Mouse (Mus musculus) gastrocnemius, postnatal 4 days (tissue): ENCODE data around the gene Nfia. TPM values are rescaled to one million over a fixed set of nuclear protein-coding genes. Genes with fewer than 3 reads are reported as not detected.

ENCODE experiments used
- DNase-seq, 2 experiments: peaks; one replicate each; pipeline ENCODE4 v3.0.0; 2021 to 2022; ENCODE audit warnings: low spot score in 2 of 2, mixed read lengths in 2 of 2
- total RNA-seq, 2 experiments: library from RNA; stranded (reverse); gene quantifications; 2 replicates each; pipeline ENCODE4 v1.2.3; 2021

The Nfia gene
- total RNA-seq, 2 experiments from 2014 or later = 166 to 173 TPM

- DNase-seq = no peak
Measured at GRCm38 (mm10) chr4:98114966-98115365, 342.4 kb downstream of the Nfia start.

DNA sequence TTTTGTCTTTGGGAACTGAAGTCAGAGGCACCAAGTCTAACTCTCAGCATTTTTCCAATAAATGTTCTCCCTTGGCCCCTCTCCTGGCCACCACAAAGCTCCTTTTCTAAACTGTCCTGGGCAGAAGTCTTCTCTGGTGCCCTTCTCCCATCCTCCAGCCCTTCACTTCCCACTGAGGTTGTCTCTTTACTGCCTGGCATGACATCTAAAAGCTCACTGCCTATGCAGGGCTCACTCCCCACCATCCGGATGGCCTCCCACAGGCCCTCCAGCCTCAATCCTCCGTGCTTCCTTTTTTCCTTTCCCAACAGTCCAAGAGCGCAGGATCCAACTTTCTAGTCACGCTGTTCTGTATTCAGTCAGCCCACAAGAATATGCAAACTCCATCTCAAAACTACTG lies 342.9 kb downstream of the Nfia start:
- DNase-seq = no peak

- no peak for DNase-seq
Measured at GRCm38 (mm10) chr4:98116046-98116445, 343.5 kb downstream of the Nfia start.

DNA sequence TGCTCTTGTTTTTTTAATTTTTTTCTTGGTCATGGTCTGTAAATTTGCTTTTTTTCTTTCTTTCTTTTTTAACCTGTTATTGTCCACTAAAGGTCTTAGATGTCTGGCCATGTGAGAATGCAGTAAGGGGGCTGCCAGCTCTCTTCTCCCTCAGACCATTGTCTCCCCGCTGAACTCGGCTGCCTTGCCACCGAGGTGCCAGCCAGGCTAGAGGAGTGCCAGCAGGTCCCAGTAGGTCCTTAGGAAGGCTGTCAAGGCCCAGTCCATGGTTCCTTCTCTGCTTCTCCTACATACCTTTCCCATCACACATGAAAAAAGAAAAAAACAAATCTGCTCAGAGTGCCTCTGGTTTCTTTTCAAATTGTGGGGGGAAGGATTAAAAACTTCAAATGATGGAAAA lies 345.6 kb downstream of the Nfia start:
- DNase-seq = no peak

- DNase-seq = no peak
Measured at GRCm38 (mm10) chr4:98118761-98119675, 346.5 kb downstream of the Nfia start.

DNA sequence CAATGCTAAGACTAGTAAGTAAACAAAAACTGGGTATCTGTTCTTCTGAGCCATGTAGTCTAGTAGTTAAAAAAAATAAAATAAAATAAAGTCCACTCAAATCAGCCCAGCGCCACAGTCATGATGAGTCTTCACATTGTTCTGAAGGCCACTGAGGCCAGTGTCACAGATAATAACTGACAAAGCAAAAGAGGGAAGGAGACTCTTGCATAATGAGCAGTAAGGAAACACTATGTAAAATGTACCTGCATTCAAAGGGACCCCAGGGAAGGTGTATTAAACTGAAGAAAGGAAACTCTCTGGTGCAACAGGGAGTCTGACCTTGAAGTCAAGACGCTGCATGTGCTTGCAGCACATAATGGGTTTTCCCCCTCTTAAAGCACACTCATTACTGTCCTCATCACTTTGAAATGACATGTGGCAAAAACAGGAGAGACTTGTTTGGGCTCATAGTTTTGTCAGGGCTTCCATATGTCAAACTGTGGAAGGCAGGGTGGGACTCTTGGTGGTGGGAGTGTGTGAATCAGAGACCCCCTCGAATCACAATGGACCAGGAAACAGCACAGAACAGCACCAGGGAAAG lies 347.5 kb downstream of the Nfia start:
- DNase-seq = no peak

DNA sequence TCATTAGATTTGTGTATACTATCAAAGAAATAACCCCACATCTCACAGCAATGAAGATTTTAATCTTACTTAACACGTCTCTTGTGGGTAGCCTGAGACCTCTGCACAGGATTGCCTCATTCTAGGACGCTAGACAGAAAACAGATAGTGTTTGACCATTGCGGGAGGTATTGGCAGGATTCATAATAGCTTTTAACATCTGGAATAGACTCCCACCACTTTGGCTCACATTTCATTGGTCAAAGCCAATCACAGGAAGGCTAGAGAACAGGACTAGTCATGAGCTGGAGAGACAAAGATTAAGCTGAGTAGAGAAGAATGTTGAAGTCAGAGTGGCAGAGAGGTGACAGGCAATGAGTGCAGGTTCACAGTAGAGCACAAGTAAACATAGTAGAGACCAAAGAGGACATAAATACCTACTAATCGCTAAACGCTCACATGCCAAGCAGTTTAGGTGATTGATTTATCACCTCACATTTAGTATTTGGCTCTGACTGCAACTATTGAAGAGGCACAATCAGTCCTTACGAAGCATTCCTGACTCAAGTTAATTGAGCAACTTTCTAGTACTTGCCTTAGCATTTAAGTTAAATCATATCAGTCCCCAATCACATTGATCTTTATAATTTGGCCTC lies 348.3 kb downstream of the Nfia start:
- no peak for DNase-seq

DNA sequence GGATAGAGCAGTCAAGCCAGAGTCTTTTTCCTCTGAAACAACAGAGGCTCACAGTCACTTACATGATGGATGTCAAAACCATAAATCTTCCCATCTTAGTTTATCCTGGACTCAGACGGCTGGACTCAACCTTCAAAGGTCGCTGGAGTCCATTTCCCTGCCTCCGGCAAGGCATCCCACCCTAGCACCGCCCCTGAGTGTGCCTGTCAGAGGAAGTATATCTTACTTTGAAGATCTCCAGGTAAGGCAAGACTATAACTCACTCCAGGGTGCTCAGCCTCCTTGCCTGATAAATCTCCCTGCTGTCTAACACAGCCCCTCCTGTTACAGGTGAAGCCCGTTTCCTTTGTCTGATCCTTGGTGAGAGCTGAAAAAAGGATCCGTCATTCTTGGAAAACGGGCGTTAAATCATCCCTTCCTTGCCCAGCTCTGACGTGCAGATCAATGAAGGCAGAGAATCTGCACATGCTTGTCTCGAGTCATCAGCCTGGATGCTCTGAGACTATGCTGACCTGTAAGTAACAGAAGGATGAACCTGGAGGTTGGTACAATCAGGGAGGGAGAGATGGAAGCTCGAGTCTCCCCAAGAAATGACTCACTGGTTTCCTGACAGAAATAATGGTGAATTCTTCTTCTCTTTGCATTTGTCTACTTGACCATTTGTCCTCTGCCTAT lies 353.6 kb downstream of the Nfia start:
- no peak for DNase-seq

DNA sequence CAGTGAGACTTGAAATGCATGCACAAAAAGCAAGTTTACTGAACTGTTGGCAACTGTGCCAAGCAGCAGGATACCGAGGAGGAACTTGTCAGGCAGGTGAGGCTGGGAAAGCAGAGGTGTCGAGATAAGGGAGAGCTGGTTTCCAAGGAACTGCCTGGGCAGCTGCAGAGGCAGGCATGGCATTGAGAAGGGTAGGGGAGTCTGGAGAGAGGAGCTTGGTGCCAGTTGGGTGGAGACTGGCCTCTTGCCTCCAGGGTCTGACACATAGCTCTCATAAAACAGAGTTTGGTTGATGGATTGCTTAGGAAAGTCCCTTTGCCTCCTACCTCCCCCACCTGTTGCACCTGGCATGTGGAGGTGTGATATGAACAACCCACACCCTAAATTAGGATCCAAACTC lies 358.3 kb downstream of the Nfia start:
- DNase-seq = no peak

- DNase-seq = no peak
Measured at GRCm38 (mm10) chr4:98134027-98134426, 361.5 kb downstream of the Nfia start.

DNA sequence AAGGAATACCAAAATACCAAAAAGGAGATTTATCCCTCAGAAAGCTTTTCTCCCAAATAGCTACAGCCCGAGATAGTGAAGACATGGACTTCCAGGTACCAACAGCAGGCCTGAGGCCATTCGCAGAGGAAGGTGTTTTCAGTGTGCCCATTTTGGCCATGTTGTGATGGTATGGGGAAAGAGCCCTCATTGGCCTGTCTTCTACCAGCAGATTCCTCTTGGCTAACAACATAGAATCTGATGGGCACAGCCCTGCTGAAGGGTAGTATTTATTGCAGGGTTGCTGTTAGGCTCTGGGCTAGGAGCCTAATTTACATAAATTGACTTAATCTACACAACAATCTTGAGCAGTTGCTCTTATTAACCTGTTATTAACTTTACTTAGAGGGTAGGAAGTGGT lies 363.5 kb downstream of the Nfia start:
- no peak for DNase-seq

DNA sequence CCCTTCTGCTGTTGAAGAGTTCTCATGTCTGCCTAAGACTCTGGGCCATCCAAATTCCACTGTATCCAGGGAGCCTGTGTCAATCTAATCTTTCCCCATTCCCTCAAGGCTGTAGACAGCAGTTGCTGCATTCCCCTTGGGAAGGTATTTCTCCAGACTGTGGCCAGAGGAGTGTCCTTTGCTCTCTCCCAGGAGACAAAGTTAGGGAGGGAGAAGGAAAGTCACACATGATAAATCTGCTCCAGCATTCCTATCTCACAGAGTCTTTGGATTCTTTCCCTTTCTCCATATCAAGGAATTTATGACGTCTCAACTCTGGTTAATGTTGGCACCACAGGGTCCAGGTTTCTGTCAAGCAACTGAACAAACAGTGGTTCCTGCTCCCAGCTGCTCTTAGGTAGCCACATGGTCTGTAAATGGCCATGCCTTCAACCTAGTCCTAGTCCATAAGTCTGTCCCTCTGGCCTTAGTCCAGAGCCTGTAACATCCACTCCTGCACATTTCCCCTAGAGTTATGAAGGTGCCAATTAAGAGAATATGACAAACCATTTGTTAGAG lies 370.4 kb downstream of the Nfia start:
- no peak for DNase-seq

DNA sequence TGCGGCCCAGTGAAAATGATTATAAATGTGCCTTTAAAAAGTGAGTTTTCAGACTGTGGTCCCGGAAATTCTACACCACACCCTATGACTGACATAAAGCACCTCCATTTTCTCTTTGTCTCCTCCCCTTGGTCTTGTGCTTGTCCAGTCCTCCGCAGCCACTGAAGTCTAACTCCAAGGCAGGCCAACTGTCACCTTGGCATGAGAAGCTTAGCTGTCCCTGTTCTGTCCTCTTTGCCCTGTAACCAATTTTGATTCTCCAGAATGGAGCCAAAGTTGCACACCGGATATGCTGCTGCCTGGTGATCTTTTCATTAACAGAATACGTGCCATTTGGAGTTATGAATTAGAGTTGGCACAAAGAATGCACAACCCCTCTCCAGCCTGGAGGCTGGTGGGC lies 378.0 kb downstream of the Nfia start:
- DNase-seq = no peak

DNA sequence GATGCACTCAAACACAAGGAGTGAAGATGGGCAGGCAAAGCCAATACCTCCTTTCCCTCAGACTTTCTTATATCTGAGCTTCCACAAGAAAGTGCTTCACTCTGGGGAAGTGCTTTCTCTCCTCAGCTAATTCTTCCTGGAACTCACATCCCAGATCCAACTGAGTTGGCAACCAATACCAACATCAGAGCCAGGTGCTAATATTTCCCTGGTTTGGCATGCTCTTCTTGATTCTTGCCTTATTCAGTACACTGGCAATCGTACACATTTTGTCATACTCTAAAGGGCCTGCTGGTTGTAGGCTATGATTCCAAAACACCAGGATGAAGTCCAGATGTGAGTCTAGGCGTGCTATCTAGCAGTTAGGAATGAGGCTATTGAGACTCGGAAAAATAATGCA lies 385.4 kb downstream of the Nfia start:
- DNase-seq = no peak

- no peak for DNase-seq
Measured at GRCm38 (mm10) chr4:98166379-98166778, 393.8 kb downstream of the Nfia start.

Other genes starting within 250 kb of the Nfia start
- gene E130114P18Rik, start 5.3 kb downstream of the Nfia start, total RNA-seq = 1 to 10 TPM; 3.6 to 4.4 TPM